Mouse (Mus musculus) hindbrain, embryonic 11.5 days (tissue): Measurements from ENCODE around the gene Hsdl2. TPM values are rescaled to one million over a fixed set of nuclear protein-coding genes. Genes with fewer than 3 reads are reported as not detected.

Experiments
- ATAC-seq: fragments of 200-750 bp; cut with Nextera tagmentation; 2 replicates; pipeline ENCODE4 v1.8.0; 2017; ENCODE audit warnings: mild to moderate bottlenecking, moderate TSS enrichment, moderate library complexity; ENCODE audit not compliant: low FRiP score
- DNase-seq: peaks from one replicate; pipeline ENCODE4 v3.0.0-alpha.2; 2015; ENCODE audit warnings: low spot score
- H3K27ac ChIP-seq: fragments of 300-500 bp; sonication (generic); 2 replicates; pipeline ENCODE4 v1.5.1; 2014; ENCODE audit warnings: mild to moderate bottlenecking, low read depth, low read length
- H3K27me3 ChIP-seq: fragments of 300-500 bp; sonication (generic); 2 replicates; pipeline ENCODE4 v1.6.1; 2014; ENCODE audit warnings: mild to moderate bottlenecking, low read length, moderate library complexity, mixed read lengths; ENCODE audit not compliant: control insufficient read depth, insufficient read depth
- H3K36me3 ChIP-seq: fragments of 300-500 bp; sonication (generic); 2 replicates; pipeline ENCODE4 v1.6.1; 2014; ENCODE audit warnings: mild to moderate bottlenecking, low read length, moderate library complexity, mixed read lengths; ENCODE audit not compliant: control insufficient read depth, insufficient read depth
- H3K4me1 ChIP-seq: fragments of 300-500 bp; sonication (generic); replicated peaks from 2 replicates; pipeline ENCODE4 v1.6.1; 2014; ENCODE audit warnings: low read length, mixed read lengths; ENCODE audit not compliant: control insufficient read depth, insufficient read depth
- H3K4me2 ChIP-seq: fragments of 300-500 bp; sonication (generic); replicated peaks from 2 replicates; pipeline ENCODE4 v1.6.1; 2014; ENCODE audit warnings: mild to moderate bottlenecking, low read depth, low read length
- H3K4me3 ChIP-seq: fragments of 300-500 bp; sonication (generic); 2 replicates; pipeline ENCODE4 v1.5.1; 2014; ENCODE audit warnings: low read depth, low read length
- H3K9ac ChIP-seq: fragments of 300-500 bp; sonication (generic); 2 replicates; pipeline ENCODE4 v1.6.1; 2014; ENCODE audit warnings: low read depth, low read length
- H3K9me3 ChIP-seq: fragments of 300-500 bp; sonication (generic); 2 replicates; pipeline ENCODE4 v1.6.1; 2016; ENCODE audit warnings: low read length; ENCODE audit not compliant: control insufficient read depth
- WGBS: fragments of 180-500 bp; shearing (Covaris S2); extraction: QIAGEN DNeasy Blood & Tissue Kit; methylation state at CpG from one replicate; pipeline ENCODE4 v1.1.7; 2014; 5-methylcytosine and 5-hydroxymethylcytosine counted together
- polyA plus RNA-seq: library from polyadenylated mRNA; unstranded; fragments of >200 nt; fragmentation: Nextera tagmentation; extraction: Ambion mirVana; gene quantifications from 2 replicates; pipeline ENCODE4 v1.2.1, GENCODE M21; 2014

Gene Hsdl2
- polyA plus RNA-seq, 1 experiment from 2014 or later, result 39.4 TPM

GRCm38 (mm10) chr4:59548011-59548559 is 33.3 kb upstream of the Hsdl2 start:
- no peaks in the 10 kb centered on the region for H3K9me3 ChIP-seq
- H3K4me1 ChIP-seq, result no peaks in the 10 kb centered on the region
- no peaks in the 10 kb centered on the region for H3K36me3 ChIP-seq
- H3K9ac ChIP-seq, result peak overlapping the region; percentile 79; the same call in 1 of the 2 replicates
- no peak overlapping the region; the same call in 1 of the 2 replicates for H3K27ac ChIP-seq
- 0 out of 2 replicates have a peak, but pooled peaks have one; percentile 7 for ATAC-seq
- peak overlapping the region; percentile 66 for H3K4me2 ChIP-seq
- peak; percentile 35 for DNase-seq
- 6% methylated on average over 18 of the region's 18 CpGs for WGBS
- no peaks in the 10 kb centered on the region for H3K27me3 ChIP-seq
- peak overlapping the region; percentile 84 for H3K4me3 ChIP-seq

DNA sequence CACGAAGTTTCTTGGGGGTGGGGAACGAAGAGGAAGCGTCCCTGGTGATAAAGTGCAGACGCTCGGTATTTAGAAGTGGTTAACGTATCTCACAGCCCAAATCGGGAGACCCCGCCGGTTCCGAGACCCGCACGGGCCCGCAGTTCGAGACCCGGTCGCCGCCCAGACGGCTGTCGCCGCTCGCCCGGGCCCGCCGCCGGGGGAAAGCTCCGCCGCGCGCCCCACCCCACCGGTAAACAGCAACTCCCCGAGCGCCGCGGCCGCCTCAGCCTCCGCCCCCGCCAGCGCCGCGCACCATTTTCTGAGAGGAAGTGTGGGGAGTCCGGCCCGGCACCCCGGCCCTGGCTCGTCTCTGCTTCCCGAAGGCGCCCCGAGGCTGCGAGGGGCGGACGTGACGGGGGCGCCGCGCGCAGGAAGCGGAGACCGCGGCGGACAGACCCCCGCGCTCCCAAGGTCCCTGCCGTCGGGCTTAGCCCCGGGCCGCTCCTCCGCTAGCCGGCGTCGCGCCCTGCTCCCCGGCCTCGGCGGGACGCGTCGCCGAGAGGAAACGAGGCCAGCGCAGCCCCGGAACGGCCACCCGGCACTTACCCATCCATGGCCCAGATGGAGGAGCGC is 32.7 kb upstream of the Hsdl2 start:
- H3K4me1 ChIP-seq, result no peaks in the 10 kb centered on the region
- peak overlapping the region; percentile 79 for H3K9ac ChIP-seq
- H3K36me3 ChIP-seq, result no peaks in the 10 kb centered on the region
- peak; percentile 87 for ATAC-seq
- H3K9me3 ChIP-seq, result no peaks in the 10 kb centered on the region
- H3K4me3 ChIP-seq, result peak overlapping the region; percentile 84
- peak; percentile 73 for DNase-seq
- no peaks in the 10 kb centered on the region for H3K27me3 ChIP-seq
- H3K4me2 ChIP-seq, result peak overlapping the region; percentile 66
- H3K27ac ChIP-seq, result peak overlapping the region; percentile 88
- under 1% methylated on average over 75 of the region's 83 CpGs for WGBS

DNA sequence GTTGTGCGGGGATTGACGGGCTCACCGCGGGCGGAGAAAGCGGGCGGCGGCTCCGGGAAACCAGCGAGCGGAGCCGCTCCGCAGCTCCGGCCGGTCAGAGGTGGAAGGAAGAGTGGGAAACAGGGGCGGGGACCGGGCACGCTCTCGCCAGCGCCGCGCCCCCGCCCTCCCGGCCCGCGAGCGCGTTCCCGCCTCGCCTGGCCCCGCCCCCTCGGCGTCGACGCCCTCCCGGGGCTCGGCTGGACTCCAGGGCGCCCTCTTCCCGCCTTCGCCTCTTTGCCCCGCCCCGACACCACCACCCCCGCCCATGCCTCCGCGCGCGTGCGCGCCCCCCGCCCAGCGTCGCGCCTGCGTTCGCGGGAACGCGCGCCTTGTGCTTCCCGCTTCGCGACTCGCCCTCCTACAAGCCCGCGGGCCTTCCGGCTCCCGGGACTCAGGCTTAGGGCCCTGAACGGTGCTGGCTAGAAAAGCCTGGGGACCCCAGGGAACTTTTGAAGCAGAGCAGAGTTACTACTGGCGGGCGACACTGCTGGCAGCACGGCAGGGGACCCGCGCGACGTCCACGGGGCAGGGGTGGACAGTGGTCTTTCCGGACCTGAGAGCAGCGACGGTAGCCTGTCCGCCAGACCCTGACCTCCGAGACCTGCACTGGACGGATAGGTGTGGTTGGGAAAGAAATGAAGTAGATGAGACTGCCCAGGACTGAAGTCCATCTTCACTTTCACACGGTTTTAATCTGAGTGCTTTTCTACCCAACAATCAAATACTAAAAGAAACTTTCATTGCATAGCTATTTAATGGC is 32.0 kb upstream of the Hsdl2 start, which contains the start of gene Ptbp3:
Gene Ptbp3, minus strand, starts transcription at position 190 of the 802 bp plus-strand sequence.
- H3K27ac ChIP-seq, result peak within 1 kb of the TSS; percentile 88
- H3K9me3 ChIP-seq, result no peaks in the 10 kb centered on the region
- 2% methylated on average over 45 of the region's 83 CpGs for WGBS
- H3K9ac ChIP-seq, result peak within 1 kb of the TSS; percentile 79
- peak; percentile 96 for DNase-seq
- no peaks in the 10 kb centered on the region for H3K27me3 ChIP-seq
- peak; percentile 94 for ATAC-seq
- H3K4me3 ChIP-seq, result peak within 1 kb of the TSS; percentile 84
- peak within 1 kb of the TSS; percentile 66 for H3K4me2 ChIP-seq
- H3K4me1 ChIP-seq, result no peaks in the 10 kb centered on the region
- H3K36me3 ChIP-seq, result no peaks in the 10 kb centered on the region

- DNase-seq, result no peak
Observed at GRCm38 (mm10) chr4:59549977-59550560, 31.3 kb upstream of the Hsdl2 start.

DNA sequence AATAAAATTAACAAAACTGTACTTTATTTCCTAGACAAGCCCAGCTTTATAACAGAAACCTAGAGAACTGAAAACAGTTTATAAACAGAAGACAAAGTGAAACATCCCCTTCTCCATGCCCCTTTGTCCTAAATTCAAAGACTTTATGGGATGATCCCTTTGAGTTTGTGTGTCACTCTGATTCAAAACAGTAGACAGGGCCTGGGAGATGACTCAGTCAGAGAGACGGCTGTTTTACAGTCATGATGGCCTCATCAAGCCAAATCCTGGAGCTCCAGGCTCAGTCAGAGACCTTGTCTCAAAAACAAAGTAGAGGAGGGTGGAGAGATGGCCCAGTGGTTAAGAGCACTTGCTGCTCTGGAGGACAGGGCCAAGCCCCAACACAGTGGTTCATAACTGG is 29.5 kb upstream of the Hsdl2 start:
- Histone ChIP-seq H3K4me2 (no peak overlapping the region), H3K36me3 (no peaks in the 10 kb centered on the region), H3K9ac (no peak overlapping the region), H3K4me1 (no peaks in the 10 kb centered on the region), H3K27ac (no peak overlapping the region), H3K27me3 (no peaks in the 10 kb centered on the region), H3K4me3 (no peak overlapping the region), H3K9me3 (no peaks in the 10 kb centered on the region)
- no peak for ATAC-seq
- 88% methylated on average over 1 of the region's 1 CpGs for WGBS
- DNase-seq, result no peak

More at GRCm38 (mm10) chr4:59549977-59550560, 31.3 kb upstream of the Hsdl2 start:
- no peak for ATAC-seq
- Histone ChIP-seq H3K4me3 (peak overlapping the region; percentile 84), H3K36me3 (no peaks in the 10 kb centered on the region), H3K27me3 (no peaks in the 10 kb centered on the region), H3K27ac (peak overlapping the region; percentile 48; the same call in 1 of the 2 replicates), H3K4me2 (peak overlapping the region; percentile 66), H3K9ac (peak overlapping the region; percentile 66), H3K9me3 (no peaks in the 10 kb centered on the region), H3K4me1 (no peaks in the 10 kb centered on the region)
- WGBS, result 19% methylated on average over 11 of the region's 11 CpGs

- Histone ChIP-seq H3K4me3 (no peak overlapping the region), H3K4me2 (no peak overlapping the region), H3K27me3 (no peaks in the 10 kb centered on the region), H3K4me1 (no peaks in the 10 kb centered on the region), H3K9ac (no peak overlapping the region), H3K36me3 (no peaks in the 10 kb centered on the region), H3K9me3 (no peaks in the 10 kb centered on the region), H3K27ac (no peak overlapping the region)
- DNase-seq, result no peak
- WGBS, result 91% methylated on average over 5 of the region's 5 CpGs
- no peak for ATAC-seq
Observed at GRCm38 (mm10) chr4:59552835-59553234, 28.5 kb upstream of the Hsdl2 start.

- Histone ChIP-seq H3K4me1 (no peaks in the 10 kb centered on the region), H3K27me3 (no peaks in the 10 kb centered on the region)
Observed at GRCm38 (mm10) chr4:59553576-59553975, 27.8 kb upstream of the Hsdl2 start.

DNA sequence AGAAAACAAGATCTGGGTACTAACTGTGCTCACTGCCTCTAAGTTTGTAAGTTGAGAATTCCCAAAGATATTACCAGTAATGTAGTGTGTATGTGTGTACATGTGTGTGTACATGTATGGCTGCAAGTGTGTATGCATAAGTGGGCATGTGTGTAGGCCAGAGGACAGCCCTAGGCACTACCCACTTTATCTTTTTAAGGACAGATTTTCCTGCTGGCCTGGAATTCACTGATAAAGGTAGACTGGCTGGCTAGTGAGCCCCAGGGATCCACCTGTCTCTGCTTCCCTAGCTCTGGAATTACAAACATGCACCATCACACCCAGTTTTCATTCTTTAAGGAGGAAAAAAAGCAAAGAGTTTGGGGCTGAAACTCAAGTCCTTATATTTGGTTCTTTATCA is 26.2 kb upstream of the Hsdl2 start:
- Histone ChIP-seq H3K9me3 (no peaks in the 10 kb centered on the region), H3K4me2 (no peak overlapping the region), H3K4me3 (no peak overlapping the region), H3K4me1 (no peaks in the 10 kb centered on the region), H3K9ac (no peak overlapping the region), H3K27ac (no peak overlapping the region), H3K36me3 (no peaks in the 10 kb centered on the region), H3K27me3 (no peaks in the 10 kb centered on the region)
- DNase-seq (no peak), ATAC-seq (no peak)

More at GRCm38 (mm10) chr4:59553576-59553975, 27.8 kb upstream of the Hsdl2 start:
- no peak for DNase-seq
- ATAC-seq, result no peak
- Histone ChIP-seq H3K9me3 (no peaks in the 10 kb centered on the region), H3K27ac (no peak overlapping the region), H3K4me3 (no peak overlapping the region), H3K4me2 (no peak overlapping the region), H3K9ac (no peak overlapping the region), H3K36me3 (no peaks in the 10 kb centered on the region)
- WGBS, result 78% methylated on average over 3 of the region's 3 CpGs
